Comparison of ENCODE assay signal across 10 mouse cellular contexts in the genomic region with DNA sequence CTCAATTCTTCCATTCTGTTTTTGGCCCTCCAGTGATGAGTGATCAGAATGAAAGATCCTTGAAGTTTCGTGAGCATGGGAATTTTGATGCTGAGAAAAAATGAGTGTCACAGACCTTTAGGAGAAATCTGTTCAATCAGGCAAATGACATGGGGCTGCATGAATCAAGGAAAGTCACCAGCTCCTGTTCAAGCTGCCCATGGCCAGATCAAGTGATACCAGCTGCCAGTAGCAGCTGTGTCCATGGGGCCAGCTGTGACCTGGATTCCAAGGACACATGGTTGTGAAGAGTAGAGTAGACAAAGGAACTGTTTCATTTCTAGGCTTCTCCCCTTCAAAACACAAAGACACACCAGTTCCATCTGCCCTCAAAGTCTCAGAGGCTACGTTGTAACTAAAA.
DNase-seq lines count a peak whose midpoint lies in the region; ATAC-seq and TF ChIP-seq lines count a peak whose summit lies in the region.
"Had no signal": no experiment of that assay in that cellular context is flagged by ENCODE, and none has a peak within 500 bp of the region (broad histone marks: within the 10 kb centered on the region; RNA-seq: fewer than 3 reads in every experiment).

No protein-coding gene starts in this region.

- ATAC-seq in forebrain, embryonic 14.5 days, result 0 out of 2 replicates have a peak, but pooled peaks have one; percentile 26
- ATAC-seq in forebrain, embryonic 12.5 days (ENCODE audit: low FRiP score), result no peak
- ATAC-seq in liver, embryonic 13.5 days (ENCODE audit: low read depth), result no peak
- no peak for ATAC-seq in liver, embryonic 12.5 days
- no peak for ATAC-seq in heart, postnatal 0 days (ENCODE audit: insufficient read depth, low read depth)
- ATAC-seq: activated CD4-positive, CD25-positive, alpha-beta regulatory T cell, adult 4 months had no signal

- 81% methylated on average over 2 of the region's 2 CpGs for WGBS in forebrain, embryonic 14.5 days
- 73% methylated on average over 2 of the region's 2 CpGs for WGBS in forebrain, embryonic 12.5 days
- 51% methylated on average over 2 of the region's 2 CpGs for WGBS in liver, embryonic 13.5 days (ENCODE audit: insufficient replicate concordance)
- 69% methylated on average over 2 of the region's 2 CpGs for WGBS in liver, embryonic 12.5 days (ENCODE audit: insufficient replicate concordance)
- 58% methylated on average over 2 of the region's 2 CpGs for WGBS in heart, postnatal 0 days

- H3K36me3 ChIP-seq in forebrain, embryonic 14.5 days (ENCODE audit: control insufficient read depth, insufficient read depth, low read length), result no peaks in the 10 kb centered on the region
- no peaks in the 10 kb centered on the region for H3K36me3 ChIP-seq in forebrain, embryonic 12.5 days (replicated peaks)
- H3K36me3 ChIP-seq in liver, embryonic 13.5 days, result no peaks in the 10 kb centered on the region
- no peaks in the 10 kb centered on the region for H3K36me3 ChIP-seq in liver, embryonic 12.5 days
- no peaks in the 10 kb centered on the region for H3K36me3 ChIP-seq in heart, postnatal 0 days (replicated peaks; ENCODE audit: control insufficient read depth, insufficient read depth, low read length)
- H3K36me3 ChIP-seq in myocyte (ENCODE audit: control insufficient read depth, insufficient read depth), result no peaks in the 10 kb centered on the region

- no peaks in the 10 kb centered on the region for H3K79me2 ChIP-seq in myocyte (ENCODE audit: control insufficient read depth, insufficient read depth)

- no peak for TF ChIP-seq EP300 in heart, postnatal 0 days (IDR thresholded peaks at IDR 0.05; ENCODE audit: low read depth)

- no peak for TF ChIP-seq CTCF in heart, postnatal 0 days (IDR thresholded peaks at IDR 0.05; ENCODE audit: low read depth)

- intact Hi-C loops in left cerebral cortex, postnatal 25 days (cut with DNase I), result no loop called here

- H3K4me3 ChIP-seq in forebrain, embryonic 14.5 days (ENCODE audit: low read depth, low read length), result no peak overlapping the region
- no peak overlapping the region for H3K4me3 ChIP-seq in forebrain, embryonic 12.5 days (replicated peaks)
- no peak overlapping the region for H3K4me3 ChIP-seq in liver, embryonic 13.5 days (replicated peaks)
- H3K4me3 ChIP-seq in liver, embryonic 12.5 days, result no peak overlapping the region
- H3K4me3 ChIP-seq in heart, postnatal 0 days (ENCODE audit: low read depth, low read length), result no peak overlapping the region
- no peak overlapping the region for H3K4me3 ChIP-seq in myocyte

- H3ac ChIP-seq in myocyte (ENCODE audit: control insufficient read depth, insufficient read length), result no peak overlapping the region

- no peak overlapping the region for H3K4me2 ChIP-seq in forebrain, embryonic 14.5 days (ENCODE audit: low read length)
- H3K4me2 ChIP-seq in forebrain, embryonic 12.5 days, result no peak overlapping the region
- no peak overlapping the region for H3K4me2 ChIP-seq in liver, embryonic 13.5 days
- no peak overlapping the region for H3K4me2 ChIP-seq in liver, embryonic 12.5 days
- no peak overlapping the region for H3K4me2 ChIP-seq in heart, postnatal 0 days (ENCODE audit: low read depth, low read length)
- peak overlapping the region; percentile 37 for H3K4me2 ChIP-seq in myocyte (ENCODE audit: low read depth)

- H3K9ac ChIP-seq in forebrain, embryonic 14.5 days (ENCODE audit: low read length), result no peak overlapping the region
- no peak overlapping the region for H3K9ac ChIP-seq in forebrain, embryonic 12.5 days
- no peak overlapping the region for H3K9ac ChIP-seq in liver, embryonic 13.5 days
- no peak overlapping the region for H3K9ac ChIP-seq in liver, embryonic 12.5 days
- no peak overlapping the region for H3K9ac ChIP-seq in heart, postnatal 0 days (replicated peaks; ENCODE audit: low read depth, low read length)

- DNase-seq in forebrain, embryonic 14.5 days (ENCODE audit: low spot score), result no peak
- no peak for DNase-seq in liver, embryonic 13.5 days
- DNase-seq in heart, postnatal 0 days (ENCODE audit: low spot score), result no peak
- DNase-seq in left cerebral cortex, postnatal 25 days (ENCODE audit: low spot score in 2 of 2), result no peak
- no peak for DNase-seq in natural killer cell, adult 2 months (ENCODE audit: low spot score in 2 of 2)
- DNase-seq: thymus, adult 18-20 months had no signal

- no peaks in the 10 kb centered on the region for H3K27me3 ChIP-seq in forebrain, embryonic 14.5 days (replicated peaks; ENCODE audit: control insufficient read depth, insufficient read depth, low read length)
- H3K27me3 ChIP-seq in forebrain, embryonic 12.5 days, result no peaks in the 10 kb centered on the region
- H3K27me3 ChIP-seq in liver, embryonic 13.5 days, result no peaks in the 10 kb centered on the region
- no peaks in the 10 kb centered on the region for H3K27me3 ChIP-seq in liver, embryonic 12.5 days (replicated peaks)
- H3K27me3 ChIP-seq in heart, postnatal 0 days (ENCODE audit: control insufficient read depth, insufficient read depth, low read length), result no peaks in the 10 kb centered on the region
- no peaks in the 10 kb centered on the region for H3K27me3 ChIP-seq in myocyte (ENCODE audit: control insufficient read depth, insufficient read depth, insufficient read length)

- no peak for TF ChIP-seq POLR2A in myocyte (IDR thresholded peaks at IDR 0.05; ENCODE audit: insufficient read length, low read depth)

- no peaks in the 10 kb centered on the region for H3K4me1 ChIP-seq in forebrain, embryonic 14.5 days (ENCODE audit: control insufficient read depth, insufficient read depth, low read length)
- peaks cover 2% of the 10 kb centered on the region for H3K4me1 ChIP-seq in forebrain, embryonic 12.5 days
- no peaks in the 10 kb centered on the region for H3K4me1 ChIP-seq in liver, embryonic 13.5 days (replicated peaks)
- H3K4me1 ChIP-seq in liver, embryonic 12.5 days, result no peaks in the 10 kb centered on the region
- H3K4me1 ChIP-seq in heart, postnatal 0 days (ENCODE audit: control insufficient read depth, insufficient read depth), result peaks cover 21% of the 10 kb centered on the region

- H3K9me3 ChIP-seq in forebrain, embryonic 14.5 days (replicated peaks; ENCODE audit: control insufficient read depth, low read length), result no peaks in the 10 kb centered on the region
- no peaks in the 10 kb centered on the region for H3K9me3 ChIP-seq in forebrain, embryonic 12.5 days
- H3K9me3 ChIP-seq in liver, embryonic 13.5 days (replicated peaks), result no peaks in the 10 kb centered on the region
- no peaks in the 10 kb centered on the region for H3K9me3 ChIP-seq in liver, embryonic 12.5 days (replicated peaks)
- H3K9me3 ChIP-seq in heart, postnatal 0 days (replicated peaks; ENCODE audit: control insufficient read depth, low read length), result no peaks in the 10 kb centered on the region

- H3K27ac ChIP-seq in forebrain, embryonic 14.5 days (ENCODE audit: low read depth, low read length), result no peak overlapping the region
- H3K27ac ChIP-seq in forebrain, embryonic 12.5 days, result no peak overlapping the region
- peak overlapping the region; percentile 34; the same call in 1 of the 2 replicates for H3K27ac ChIP-seq in liver, embryonic 13.5 days
- no peak overlapping the region for H3K27ac ChIP-seq in liver, embryonic 12.5 days
- H3K27ac ChIP-seq in heart, postnatal 0 days (ENCODE audit: low read depth), result peak overlapping the region; percentile 64; the same call in 1 of the 2 replicates

TF ChIP-seq in myocyte, 11 proteins besides CTCF, POLR2A, EP300 and RAD21:
- peak; percentile 99 for TF ChIP-seq TCF3 (IDR thresholded peaks at IDR 0.05; ENCODE audit: insufficient read length, low read depth)
- peak; percentile 86 to 98 (median 96) for TF ChIP-seq MYOD1 (IDR thresholded peaks at IDR 0.05; ENCODE audit: control insufficient read depth in 1 of 3, insufficient read length in 2 of 3, low read depth in 2 of 3)
- peak; percentile 90 to 99 (median 99) for TF ChIP-seq MYOG (IDR thresholded peaks at IDR 0.05; ENCODE audit: control insufficient read depth in 1 of 3, insufficient read depth in 1 of 3, insufficient read length in 2 of 3, low read depth in 2 of 3)
- peak; percentile 98 for TF ChIP-seq TCF12 (IDR thresholded peaks at IDR 0.05; ENCODE audit: insufficient read depth, poor library complexity, severe bottlenecking)
- TF ChIP-seq POLR2AphosphoS2 (IDR thresholded peaks at IDR 0.05; ENCODE audit: insufficient read length, low read depth), result no peak

Comparison
In these comparisons a context has a peak if more than half of its experiments do, and no peak if none do; other contexts are left out.
1. H3K27ac ChIP-seq: peak in liver, embryonic 13.5 days (single experiment) and heart, postnatal 0 days (single experiment); none in forebrain, embryonic 14.5 days (single experiment), forebrain, embryonic 12.5 days (single experiment) and liver, embryonic 12.5 days (single experiment).